Mouse (Mus musculus) adrenal gland, postnatal 10 days (tissue): ENCODE measurements around the gene 1500011B03Rik. TPM values are rescaled to one million over a fixed set of nuclear protein-coding genes. Genes with fewer than 3 reads are reported as not detected.

Source experiments
- microRNA-seq: library from miRNA; unstranded; fragments of <30 nt; microRNA quantifications from one replicate; pipeline ENCODE4 v1.2.0, GENCODE M21; 2021
- total RNA-seq, 2 experiments: library from RNA; stranded (reverse); gene quantifications; 2 replicates each; pipeline ENCODE4 v1.2.3; 2021

The 1500011B03Rik gene
- total RNA-seq, 2 experiments from 2014 or later, result 39.1 to 55.8 TPM

Small RNA genes lying within 50 kb of the gene (microRNA-seq; reads per million reads assigned to microRNA genes)
- gene Mir6240, result 17.5 reads per million, percentile 25 among the genes with 10 or more reads in this experiment

Other genes with a start within 250 kb of the 1500011B03Rik start
- 1 to 10 TPM; 2.8 to 2.9 TPM for gene Trpv4, start 165.0 kb downstream of the 1500011B03Rik start, total RNA-seq
- 10 to 100 TPM; 31.2 to 38.3 TPM for gene Gltp, start 132.5 kb downstream of the 1500011B03Rik start, total RNA-seq
- gene Tchp, start 115.7 kb downstream of the 1500011B03Rik start, total RNA-seq, result 10 to 100 TPM in 1 of 2 experiments, 1 to 10 TPM in 1; 5.7 to 11.7 TPM
- 10 to 100 TPM; 91.7 to 95.0 TPM for gene Ankrd13a, start 48.8 kb downstream of the 1500011B03Rik start, total RNA-seq
- gene Git2, start 48.0 kb downstream of the 1500011B03Rik start, total RNA-seq, result 10 to 100 TPM; 45.3 to 63.5 TPM
- not detected for gene 4930519G04Rik, start 30.2 kb upstream of the 1500011B03Rik start, total RNA-seq
- gene Gm9936, start 35.2 kb upstream of the 1500011B03Rik start, total RNA-seq, result under 1 TPM in 1 of 2 experiments, not detected in 1; 0.21 TPM
- gene Oasl2, start 73.5 kb upstream of the 1500011B03Rik start, total RNA-seq, result 1 to 10 TPM; 4.3 to 8.2 TPM
- gene Oasl1, start 99.8 kb upstream of the 1500011B03Rik start, total RNA-seq, result 1 to 10 TPM in 1 of 2 experiments, under 1 TPM in 1; 0.70 to 1.5 TPM
- gene 2210016L21Rik, start 118.7 kb upstream of the 1500011B03Rik start, total RNA-seq, result 10 to 100 TPM; 34.3 to 35.8 TPM
- 1 to 10 TPM; 1.7 to 3.3 TPM for gene Hnf1a, start 147.6 kb upstream of the 1500011B03Rik start, total RNA-seq
- 10 to 100 TPM; 54.7 to 63.1 TPM for gene Sppl3, start 187.7 kb upstream of the 1500011B03Rik start, total RNA-seq